Mouse (Mus musculus) CH12.LX (cell line): Measurements from ENCODE around the gene Abcb1b. TPM values are rescaled to one million over a fixed set of nuclear protein-coding genes. Genes with fewer than 3 reads are reported as not detected.

Experiments
- DNase-seq: peaks from one replicate; pipeline ENCODE4 v3.0.0-alpha.2; 2013; ENCODE audit errors: extremely low read depth
- H3K27ac ChIP-seq: 2 replicates; pipeline ENCODE4 v1.5.1; 2012; ENCODE audit warnings: low read depth, mild to moderate bottlenecking, control low read depth, moderate library complexity; ENCODE audit not compliant: insufficient read depth
- H3K27me3 ChIP-seq: replicated peaks from 2 replicates; pipeline ENCODE3; 2012; ENCODE audit warnings: inconsistent platforms
- H3K36me3 ChIP-seq, 2 experiments: replicated peaks in 1 of 2; 2 replicates each; pipeline versions ENCODE3 to v1.6.1; 2012; ENCODE audit warnings: inconsistent platforms in 1 of 2, low read length in 1 of 2, mild to moderate bottlenecking in 1 of 2, mixed read lengths in 1 of 2, moderate library complexity in 1 of 2; ENCODE audit not compliant: control insufficient read depth in 1 of 2, insufficient read depth in 1 of 2
- H3K4me1 ChIP-seq, 2 experiments: 2 replicates each; pipeline ENCODE4 v1.6.1; 2012; ENCODE audit warnings: inconsistent platforms in 1 of 2, moderate library complexity in 1 of 2; ENCODE audit not compliant: insufficient read depth in 2 of 2, control insufficient read depth in 1 of 2
- H3K4me2 ChIP-seq: 2 replicates; pipeline ENCODE4 v1.6.1; 2012; ENCODE audit warnings: low read depth, mild to moderate bottlenecking, control low read depth; ENCODE audit not compliant: poor library complexity, insufficient read depth, severe bottlenecking
- H3K4me3 ChIP-seq, 3 experiments: fragments of 150-350 bp in 1 of 3; sonication (generic) in 1 of 3; replicated peaks in 1 of 3; 2 replicates each; pipeline versions ENCODE3 to v1.5.1; 2011 to 2012; ENCODE audit warnings: low read depth in 2 of 3, low read length in 2 of 3, mild to moderate bottlenecking in 2 of 3, moderate library complexity in 2 of 3, control low read depth in 1 of 3, improper control_type of control experiment in 1 of 3, inconsistent platforms in 1 of 3, mixed read lengths in 1 of 3; ENCODE audit not compliant: poor library complexity in 1 of 3
- H3K79me2 ChIP-seq: replicated peaks from 2 replicates; pipeline ENCODE4 v1.6.1; 2012; ENCODE audit warnings: mild to moderate bottlenecking, moderate library complexity; ENCODE audit not compliant: control insufficient read depth, poor library complexity, insufficient read depth, severe bottlenecking; ENCODE audit errors: extremely low read depth
- H3K9ac ChIP-seq: 2 replicates; pipeline ENCODE4 v1.6.1; 2012; ENCODE audit warnings: low read depth, mild to moderate bottlenecking, control low read depth, moderate library complexity; ENCODE audit not compliant: insufficient read depth
- H3K9me3 ChIP-seq: replicated peaks from 2 replicates; pipeline ENCODE3; 2012; ENCODE audit warnings: low read length, inconsistent platforms, mixed read lengths
- BHLHE40 ChIP-seq: IDR thresholded peaks from 2 replicates; pipeline ENCODE4 v1.6.1; 2011; ENCODE audit warnings: mild to moderate bottlenecking, low read depth, low read length, improper control_type of control experiment
- CHD2 ChIP-seq: IDR thresholded peaks from 2 replicates; pipeline ENCODE4 v1.6.1; 2011; ENCODE audit warnings: low read length, improper control_type of control experiment
- CTCF ChIP-seq, 2 experiments: IDR thresholded peaks in 1 of 2; conservative IDR thresholded peaks in 1 of 2; 2 replicates each; pipeline ENCODE4 v1.5.1; 2011 to 2012; ENCODE audit warnings: low read depth in 2 of 2, low read length in 2 of 2, improper control_type of control experiment in 1 of 2, inconsistent platforms in 1 of 2, mild to moderate bottlenecking in 1 of 2, moderate library complexity in 1 of 2
- E2F4 ChIP-seq: IDR thresholded peaks from 2 replicates; pipeline ENCODE4 v1.6.1; 2011; ENCODE audit warnings: low read depth, low read length, improper control_type of control experiment; ENCODE audit not compliant: insufficient replicate concordance
- EP300 ChIP-seq: IDR thresholded peaks from 2 replicates; pipeline ENCODE4 v1.6.1; 2011; ENCODE audit warnings: low read length, improper control_type of control experiment
- JUN ChIP-seq: IDR thresholded peaks from 2 replicates; pipeline ENCODE4 v1.6.1; 2011; ENCODE audit warnings: low read depth, mild to moderate bottlenecking, low read length, improper control_type of control experiment, moderate library complexity; ENCODE audit not compliant: insufficient read depth
- JUND ChIP-seq: conservative IDR thresholded peaks from 2 replicates; pipeline ENCODE4 v1.6.1; 2011; ENCODE audit warnings: low read depth, low read length, improper control_type of control experiment
- KAT2A ChIP-seq: IDR thresholded peaks from 2 replicates; pipeline ENCODE4 v1.6.1; 2012; ENCODE audit warnings: low read length, improper control_type of control experiment, inconsistent platforms; ENCODE audit not compliant: insufficient replicate concordance
- MAFK ChIP-seq: IDR thresholded peaks from 2 replicates; pipeline ENCODE4 v1.6.1; 2011; ENCODE audit warnings: low read length, improper control_type of control experiment; ENCODE audit not compliant: insufficient replicate concordance
- MAX ChIP-seq: IDR thresholded peaks from 2 replicates; pipeline ENCODE4 v1.6.1; 2011; ENCODE audit warnings: low read length, improper control_type of control experiment
- MAZ ChIP-seq: IDR thresholded peaks from 2 replicates; pipeline ENCODE4 v1.6.1; 2012; ENCODE audit warnings: low read depth, mild to moderate bottlenecking, inconsistent platforms, low read length, improper control_type of control experiment, moderate library complexity
- MEF2A ChIP-seq: IDR thresholded peaks from 2 replicates; pipeline ENCODE4 v1.6.1; 2014; ENCODE audit warnings: low read depth, mild to moderate bottlenecking, inconsistent platforms, low read length, improper control_type of control experiment, borderline replicate concordance
- MYC ChIP-seq: IDR thresholded peaks from 2 replicates; pipeline ENCODE4 v1.6.1; 2011; ENCODE audit warnings: low read depth, mild to moderate bottlenecking, improper control_type of control experiment, low read length
- NELFE ChIP-seq: IDR thresholded peaks from 2 replicates; pipeline ENCODE4 v1.6.1; 2011; ENCODE audit warnings: low read depth, low read length, improper control_type of control experiment
- NRF1 ChIP-seq: IDR thresholded peaks from 2 replicates; pipeline ENCODE4 v1.6.1; 2014; ENCODE audit warnings: low read depth, mild to moderate bottlenecking, inconsistent platforms, low read length, improper control_type of control experiment, moderate library complexity
- POLR2A ChIP-seq: IDR thresholded peaks from 2 replicates; pipeline ENCODE4 v1.6.1; 2011; ENCODE audit warnings: low read depth, mild to moderate bottlenecking, improper control_type of control experiment, low read length
- POLR2AphosphoS2 ChIP-seq: IDR thresholded peaks from 2 replicates; pipeline ENCODE4 v1.6.1; 2011; ENCODE audit warnings: low read depth, low read length, improper control_type of control experiment
- SIN3A ChIP-seq: IDR thresholded peaks from 2 replicates; pipeline ENCODE4 v1.6.1; 2012; ENCODE audit warnings: low read length, improper control_type of control experiment, inconsistent platforms
- UBTF ChIP-seq: IDR thresholded peaks from 2 replicates; pipeline ENCODE4 v1.6.1; 2012; ENCODE audit warnings: low read depth, mild to moderate bottlenecking, inconsistent platforms, low read length, improper control_type of control experiment, moderate library complexity
- USF2 ChIP-seq: conservative IDR thresholded peaks from 2 replicates; pipeline ENCODE4 v1.6.1; 2011; ENCODE audit warnings: low read depth, low read length, improper control_type of control experiment
- ZC3H11A ChIP-seq: IDR thresholded peaks from 2 replicates; pipeline ENCODE4 v1.6.1; 2012; ENCODE audit warnings: low read depth, mild to moderate bottlenecking, inconsistent platforms, low read length, improper control_type of control experiment
- ZMIZ1 ChIP-seq: IDR thresholded peaks from 2 replicates; pipeline ENCODE4 v1.6.1; 2012; ENCODE audit warnings: low read depth, mild to moderate bottlenecking, inconsistent platforms, low read length, improper control_type of control experiment
- dilution Hi-C: fragments of 300-500 bp; cut with MboI; formaldehyde crosslinking; loops from 2 replicates; pipeline ENCODE4 v1.14.3; 2020; ENCODE audit warnings: low sequenced_read_pairs; ENCODE audit not compliant: extremely low pct_unique_long_range_greater_than_20kb, extremely low pct_ligation_motif_present
- in situ Hi-C: fragments of 300-500 bp; cut with MboI; formaldehyde crosslinking; loops from 3 replicates; pipeline ENCODE4 v1.14.3; 2019; ENCODE audit warnings: low sequenced_read_pairs, low pct_ligation_motif_present, low pct_unique_long_range_greater_than_20kb, mixed read lengths
- polyA plus RNA-seq: library from polyadenylated mRNA; unstranded; fragments of >175 nt; gene quantifications from 2 replicates; pipeline ENCODE4 v1.2.1, GENCODE M21; 2012; ENCODE audit warnings: low read depth; ENCODE audit not compliant: insufficient read length
- total RNA-seq, 2 experiments: library from RNA; depleted of rRNA; stranded (reverse); fragments of 300-350 nt in 1 of 2; fragments of >200 nt in 1 of 2; gene quantifications; 2 replicates each; pipeline ENCODE4 v1.2.3; 2012 to 2014

Abcb1b gene
- total and polyA plus RNA-seq, 3 experiments = 1.2 to 14.2 (median 1.8) TPM

GRCm38 (mm10) chr5:8902141-8902817 is 104.3 kb downstream of the Abcb1b start:
- no peak overlapping the region for H3K27ac ChIP-seq
- no peak for TF ChIP-seq NRF1
- no peak for TF ChIP-seq UBTF
- TF ChIP-seq SIN3A = no peak
- no peak for TF ChIP-seq POLR2AphosphoS2
- no peak for TF ChIP-seq MAX
- TF ChIP-seq KAT2A = no peak
- no peak for TF ChIP-seq ZMIZ1
- TF ChIP-seq MAZ = no peak
- no peak for TF ChIP-seq CTCF (conservative IDR thresholded peaks at IDR 0.05 in 1 of 2, IDR thresholded peaks at IDR 0.05 in 1 of 2; ENCODE audit: low read depth in 2 of 2, low read length in 2 of 2)
- TF ChIP-seq BHLHE40 = no peak
- TF ChIP-seq MYC = no peak
- H3K4me2 ChIP-seq = peak overlapping the region; percentile 29; the same call in 1 of the 2 replicates
- no peaks in the 10 kb centered on the region for H3K9me3 ChIP-seq
- dilution Hi-C loops = no loop called here
- DNase-seq = no peak
- in situ Hi-C loops = no loop called here
- no peaks in the 10 kb centered on the region for H3K27me3 ChIP-seq
- H3K4me1 ChIP-seq = no peaks in the 10 kb centered on the region
- H3K79me2 ChIP-seq = no peaks in the 10 kb centered on the region
- no peaks in the 10 kb centered on the region for H3K36me3 ChIP-seq
- H3K9ac ChIP-seq = no peak overlapping the region
- no peak overlapping the region for H3K4me3 ChIP-seq

- no peak for DNase-seq
- no peak overlapping the region for H3K4me2 ChIP-seq
- dilution Hi-C loops = no loop called here
- no peaks in the 10 kb centered on the region for H3K36me3 ChIP-seq
- H3K27ac ChIP-seq = no peak overlapping the region
- H3K27me3 ChIP-seq = no peaks in the 10 kb centered on the region
- no peak overlapping the region for H3K9ac ChIP-seq
- H3K9me3 ChIP-seq = no peaks in the 10 kb centered on the region
- H3K4me1 ChIP-seq = no peaks in the 10 kb centered on the region
- H3K4me3 ChIP-seq = no peak overlapping the region
- TF ChIP-seq JUN (no peak), USF2 (no peak), KAT2A (no peak), NELFE (no peak), NRF1 (no peak), CTCF (conservative IDR thresholded peaks at IDR 0.05 in 1 of 2, IDR thresholded peaks at IDR 0.05 in 1 of 2; ENCODE audit: low read depth in 2 of 2, low read length in 2 of 2) (no peak), MEF2A (no peak), E2F4 (no peak), CHD2 (no peak), MAZ (no peak), POLR2A (no peak), MAFK (no peak), ZC3H11A (no peak), JUND (no peak), EP300 (no peak), BHLHE40 (no peak)
- H3K79me2 ChIP-seq = no peaks in the 10 kb centered on the region
- in situ Hi-C loops = no loop called here
Observed at GRCm38 (mm10) chr5:8904539-8904938, 106.6 kb downstream of the Abcb1b start.
